ENCODE assay signal across 8 mouse cellular contexts in the genomic region with DNA sequence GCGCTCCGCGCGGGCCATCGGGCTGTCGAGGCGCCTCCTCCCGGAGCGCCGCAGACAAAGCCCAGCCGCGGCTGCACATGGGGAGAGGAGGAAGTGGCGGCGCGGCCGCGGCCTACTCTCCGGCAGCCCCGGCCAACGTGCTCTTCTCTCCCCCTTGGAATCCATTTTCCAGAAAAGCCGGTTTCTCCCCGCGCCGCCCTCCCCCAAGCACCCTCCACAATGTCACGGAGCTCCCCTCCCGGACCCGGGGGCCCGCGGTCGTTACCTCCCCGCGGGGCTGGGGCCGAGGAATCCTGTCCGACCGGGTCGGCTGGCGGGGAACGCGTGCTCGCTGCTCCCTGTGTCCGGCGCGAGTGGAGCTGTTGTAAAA. TPM values are rescaled to one million over a fixed set of nuclear protein-coding genes. Genes with fewer than 3 reads are reported as not detected.
DNase-seq lines count a peak whose midpoint lies in the region; ATAC-seq and TF ChIP-seq lines count a peak whose summit lies in the region.

No protein-coding gene starts in this region.

- no peaks in the 10 kb centered on the region for H3K27me3 ChIP-seq in heart, embryonic 11.5 days (ENCODE audit: control insufficient read depth, insufficient read depth, low read length)
- no peaks in the 10 kb centered on the region for H3K27me3 ChIP-seq in kidney, postnatal 0 days (ENCODE audit: insufficient read depth, low read length)
- no peaks in the 10 kb centered on the region for H3K27me3 ChIP-seq in neural tube, embryonic 15.5 days (replicated peaks)

- H3K36me3 ChIP-seq in heart, embryonic 11.5 days (ENCODE audit: control insufficient read depth, insufficient read depth, low read length), result peaks cover 2% of the 10 kb centered on the region; the same call in 1 of the 2 replicates
- 0 out of 2 replicates have a peak, but pooled peaks cover 4% of the 10 kb centered on the region for H3K36me3 ChIP-seq in kidney, postnatal 0 days (ENCODE audit: insufficient read depth, low read length)
- H3K36me3 ChIP-seq in neural tube, embryonic 15.5 days, result 0 out of 2 replicates have a peak, but pooled peaks cover 7% of the 10 kb centered on the region

- H3K27ac ChIP-seq in left cerebral cortex, adult 2 months, result peak overlapping the region; percentile 89
- H3K27ac ChIP-seq in heart, embryonic 11.5 days (ENCODE audit: low read depth, low read length), result peak overlapping the region; percentile 99
- peak overlapping the region; percentile 98 for H3K27ac ChIP-seq in kidney, postnatal 0 days
- peak overlapping the region; percentile 100 for H3K27ac ChIP-seq in neural tube, embryonic 15.5 days (replicated peaks)

- peak overlapping the region; percentile 90 for H3K4me2 ChIP-seq in heart, embryonic 11.5 days
- peak overlapping the region; percentile 89 for H3K4me2 ChIP-seq in kidney, postnatal 0 days (ENCODE audit: low read length)
- peak overlapping the region; percentile 65 for H3K4me2 ChIP-seq in neural tube, embryonic 15.5 days

- peak overlapping the region; percentile 99 for H3K9ac ChIP-seq in heart, embryonic 11.5 days (ENCODE audit: low read depth, low read length)
- peak overlapping the region; percentile 95 for H3K9ac ChIP-seq in kidney, postnatal 0 days (ENCODE audit: low read depth, low read length)
- peak overlapping the region; percentile 94 for H3K9ac ChIP-seq in neural tube, embryonic 15.5 days (replicated peaks)

- intact Hi-C loops in left cerebral cortex, adult 2 months (cut with DNase I), result loop anchor here (1.0 to 2.0 kb wide), 3 partner anchors 42 to 67 kb away; a partner anchor contains a TSS

- DNase-seq in left cerebral cortex, adult 2 months (ENCODE audit: extremely low spot score in 1 of 2, low spot score in 2 of 2), result no peak
- no peak for DNase-seq in left cerebral cortex, adult 11 months (ENCODE audit: low spot score)
- DNase-seq in cerebellum, postnatal 4 days (ENCODE audit: low spot score in 2 of 2), result peak; percentile 33 to 57
- DNase-seq in kidney, postnatal 0 days (ENCODE audit: low spot score), result peak; percentile 70
- peak; percentile 43 to 44 for DNase-seq in lung, adult 18-20 months
- peak; percentile 68 for DNase-seq in urinary bladder, adult 2 months (ENCODE audit: low spot score)

- TF ChIP-seq CTCF in left cerebral cortex, adult 2 months (IDR thresholded peaks at IDR 0.05), result no peak
- TF ChIP-seq CTCF in kidney, postnatal 0 days (IDR thresholded peaks at IDR 0.05; ENCODE audit: low read depth), result no peak

- WGBS in heart, embryonic 11.5 days (ENCODE audit: insufficient replicate concordance), result 0% methylated on average over 28 of the region's 43 CpGs
- 0% methylated on average over 38 of the region's 43 CpGs for WGBS in kidney, postnatal 0 days
- 0% methylated on average over 27 of the region's 43 CpGs for WGBS in neural tube, embryonic 15.5 days

- peak overlapping the region; percentile 88 for H3K4me3 ChIP-seq in left cerebral cortex, adult 2 months
- H3K4me3 ChIP-seq in heart, embryonic 11.5 days (ENCODE audit: low read depth, low read length), result peak overlapping the region; percentile 99
- H3K4me3 ChIP-seq in kidney, postnatal 0 days (replicated peaks; ENCODE audit: low read depth, low read length), result peak overlapping the region; percentile 99
- H3K4me3 ChIP-seq in neural tube, embryonic 15.5 days (replicated peaks), result peak overlapping the region; percentile 97

- no peak for ATAC-seq in heart, embryonic 11.5 days (replicated peaks; ENCODE audit: insufficient number of reproducible peaks, low FRiP score, low TSS enrichment)
- peak; percentile 21 for ATAC-seq in kidney, postnatal 0 days (replicated peaks; ENCODE audit: low FRiP score, low read depth)
- no peak for ATAC-seq in neural tube, embryonic 15.5 days (ENCODE audit: low FRiP score)

- H3K4me1 ChIP-seq in heart, embryonic 11.5 days (ENCODE audit: control insufficient read depth, insufficient read depth, low read length), result peaks cover 12% of the 10 kb centered on the region
- peaks cover 8% of the 10 kb centered on the region; the same call in 1 of the 2 replicates for H3K4me1 ChIP-seq in kidney, postnatal 0 days (replicated peaks; ENCODE audit: insufficient read depth, low read length)
- peaks cover 26% of the 10 kb centered on the region for H3K4me1 ChIP-seq in neural tube, embryonic 15.5 days

- no peaks in the 10 kb centered on the region for H3K9me3 ChIP-seq in heart, embryonic 11.5 days (replicated peaks; ENCODE audit: control insufficient read depth, low read length)
- H3K9me3 ChIP-seq in kidney, postnatal 0 days (replicated peaks; ENCODE audit: low read length), result no peaks in the 10 kb centered on the region
- H3K9me3 ChIP-seq in neural tube, embryonic 15.5 days (replicated peaks), result no peaks in the 10 kb centered on the region

RNA-seq across cellular contexts. Expression of a gene that starts 0.6 kb away (rescaled TPM):
- 10 to 100 TPM; 68.7 to 71.3 TPM for total RNA-seq in left cerebral cortex, adult 2 months (2021)
- 65.3 and 70.1 TPM in 2 replicates for polyA plus RNA-seq in heart, embryonic 11.5 days (2014; fragmentation: Nextera tagmentation; extraction: Ambion mirVana)
- polyA plus RNA-seq in kidney, postnatal 0 days (2015; fragmentation: Nextera tagmentation; extraction: Ambion mirVana), result 73.8 and 84.0 TPM in 2 replicates
- 66.7 and 73.3 TPM in 2 replicates for polyA plus RNA-seq in neural tube, embryonic 15.5 days (2015; fragmentation: Nextera tagmentation; extraction: Ambion mirVana)
- 15.9 and 35.9 TPM in 2 replicates for polyA plus RNA-seq in urinary bladder, adult 2 months (2012; rRNA removed)

RNA-seq across cellular contexts. Expression of a gene that starts 25.4 kb away (rescaled TPM):
- under 1 TPM in 1 of 2 experiments, not detected in 1; 0.84 TPM for total RNA-seq in left cerebral cortex, adult 2 months (2021)
- 0.55 and 1.0 TPM in 2 replicates for polyA plus RNA-seq in heart, embryonic 11.5 days (2014; fragmentation: Nextera tagmentation; extraction: Ambion mirVana)
- polyA plus RNA-seq in kidney, postnatal 0 days (2015; fragmentation: Nextera tagmentation; extraction: Ambion mirVana), result not detected in 2 replicates
- polyA plus RNA-seq in neural tube, embryonic 15.5 days (2015; fragmentation: Nextera tagmentation; extraction: Ambion mirVana), result 0.59 and 0.60 TPM in 2 replicates
- polyA plus RNA-seq in urinary bladder, adult 2 months (2012; rRNA removed), result 0.51 TPM in 1 of 2 replicates, not detected in the other

RNA-seq across cellular contexts. Expression of a gene that starts 43.0 kb away (rescaled TPM):
- 10 to 100 TPM; 51.7 to 59.9 TPM for total RNA-seq in left cerebral cortex, adult 2 months (2021)
- 28.3 and 28.9 TPM in 2 replicates for polyA plus RNA-seq in heart, embryonic 11.5 days (2014; fragmentation: Nextera tagmentation; extraction: Ambion mirVana)
- 20.9 and 24.7 TPM in 2 replicates for polyA plus RNA-seq in kidney, postnatal 0 days (2015; fragmentation: Nextera tagmentation; extraction: Ambion mirVana)
- polyA plus RNA-seq in neural tube, embryonic 15.5 days (2015; fragmentation: Nextera tagmentation; extraction: Ambion mirVana), result 35.9 and 37.2 TPM in 2 replicates
- polyA plus RNA-seq in urinary bladder, adult 2 months (2012; rRNA removed), result 39.2 and 44.4 TPM in 2 replicates

Comparison
In these comparisons a context has a peak if more than half of its experiments do, and no peak if none do; other contexts are left out.
1. DNase-seq: peak in cerebellum, postnatal 4 days (2 of 2), kidney, postnatal 0 days (single experiment), lung, adult 18-20 months (2 of 2) and urinary bladder, adult 2 months (single experiment); none in left cerebral cortex, adult 2 months (0 of 2) and left cerebral cortex, adult 11 months (single experiment).
2. Peak in every context shown above with its lines, with median percentiles within 50 percentile points of each other: H3K27ac ChIP-seq, H3K4me3 ChIP-seq, H3K4me2 ChIP-seq and H3K9ac ChIP-seq.